Mouse (Mus musculus) frontal cortex, postnatal 36 days (tissue): ENCODE data around the gene Inafm2.

Experiments used
- DNase-seq, 2 experiments: peaks; one replicate each; pipeline ENCODE4 v3.0.0; 2022; ENCODE audit warnings: low spot score in 2 of 2

Gene Inafm2

DNA sequence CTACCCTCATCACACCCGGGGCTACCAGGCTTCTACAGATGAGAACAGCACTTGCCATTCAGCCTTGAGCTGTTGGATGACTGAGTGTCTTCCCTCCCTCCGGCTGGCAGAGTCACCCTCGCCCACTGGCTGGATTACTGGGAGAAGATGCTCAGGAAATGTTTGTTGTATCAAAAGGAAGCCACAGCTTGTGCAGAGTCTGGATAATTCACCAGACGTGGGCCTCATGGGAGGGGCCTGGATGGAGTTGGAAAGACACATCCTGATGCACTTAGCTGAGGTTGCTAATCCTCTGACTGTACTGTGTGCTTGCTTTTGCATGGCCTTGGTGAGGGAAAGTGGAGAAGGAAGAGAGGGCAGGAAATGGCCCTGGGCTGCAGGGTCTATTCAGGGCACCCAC lies 10.5 kb downstream of the Inafm2 start:
- DNase-seq: no peak

DNA sequence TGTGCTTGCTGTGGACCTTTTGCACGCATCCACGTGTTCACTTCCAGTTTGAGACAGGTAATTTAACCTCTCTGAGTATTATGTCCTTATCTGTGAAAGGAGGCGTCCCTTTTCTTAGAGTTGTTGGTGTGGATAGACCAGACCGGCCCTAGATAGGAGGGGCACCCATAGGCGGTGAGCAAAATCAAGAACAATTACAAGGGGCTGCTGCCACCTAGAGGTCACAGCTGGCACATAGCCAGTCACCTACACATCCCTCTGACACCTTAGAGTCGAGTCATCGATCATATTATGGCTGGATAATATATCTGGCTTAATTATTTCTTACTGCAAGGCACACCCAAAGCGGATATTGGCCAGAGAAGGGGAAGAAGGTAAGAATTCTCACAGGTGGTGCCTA lies 14.3 kb downstream of the Inafm2 start:
- DNase-seq: no peak

DNA sequence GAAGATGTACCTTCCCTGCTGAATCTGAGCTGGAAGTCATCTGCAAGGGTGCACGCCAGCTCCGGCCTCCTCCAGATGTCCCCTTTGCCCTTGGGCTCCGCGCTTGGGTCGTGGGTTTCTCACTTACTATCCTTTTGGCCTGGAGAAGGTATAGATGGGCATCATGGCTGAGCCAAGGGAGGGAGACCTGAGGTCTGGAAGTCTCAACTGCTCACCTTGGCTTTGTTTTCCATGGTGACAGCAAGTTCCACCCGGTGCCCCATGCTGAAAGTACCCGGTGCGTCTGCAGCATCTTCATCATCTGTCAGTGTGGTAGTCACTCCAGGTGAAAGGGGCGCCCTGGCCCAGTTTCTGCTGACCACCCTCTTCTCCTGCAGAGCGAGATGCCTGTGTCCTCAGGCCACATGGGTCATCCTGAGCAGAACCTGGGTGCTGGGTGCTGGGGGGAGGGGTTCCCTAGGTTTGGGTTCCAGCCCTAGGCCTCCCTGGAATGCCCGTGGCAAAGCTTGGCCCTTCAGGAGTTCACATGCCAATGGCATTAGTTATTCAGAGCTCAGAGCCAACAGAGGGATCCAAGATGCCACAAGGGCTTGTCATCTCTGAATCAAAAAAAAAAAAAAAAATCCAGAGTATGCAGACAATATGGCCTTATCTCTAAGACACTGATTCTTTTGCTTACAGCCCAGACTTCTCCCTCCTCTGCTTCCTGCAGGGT lies 14.9 kb downstream of the Inafm2 start:
- no peak for DNase-seq

DNA sequence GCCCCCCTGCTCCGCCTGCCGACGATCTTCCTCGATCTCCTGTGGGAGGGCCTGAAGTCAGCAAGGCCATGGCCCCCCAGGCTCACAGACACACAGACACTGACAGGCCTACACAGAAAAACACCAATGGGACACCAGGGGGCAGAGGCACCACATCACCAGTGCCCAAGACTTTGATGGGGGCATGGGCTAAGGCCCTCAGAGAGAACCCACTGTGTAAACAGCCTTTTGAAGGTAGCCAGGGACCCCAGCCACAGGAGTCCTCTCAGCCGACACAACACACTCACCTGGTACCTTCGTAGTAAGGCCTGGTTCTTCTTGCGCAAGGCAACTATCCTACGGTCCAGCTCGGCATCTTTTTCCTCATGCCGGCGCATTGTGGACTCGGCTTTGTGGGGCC lies 15.8 kb downstream of the Inafm2 start:
- no peak for DNase-seq

DNA sequence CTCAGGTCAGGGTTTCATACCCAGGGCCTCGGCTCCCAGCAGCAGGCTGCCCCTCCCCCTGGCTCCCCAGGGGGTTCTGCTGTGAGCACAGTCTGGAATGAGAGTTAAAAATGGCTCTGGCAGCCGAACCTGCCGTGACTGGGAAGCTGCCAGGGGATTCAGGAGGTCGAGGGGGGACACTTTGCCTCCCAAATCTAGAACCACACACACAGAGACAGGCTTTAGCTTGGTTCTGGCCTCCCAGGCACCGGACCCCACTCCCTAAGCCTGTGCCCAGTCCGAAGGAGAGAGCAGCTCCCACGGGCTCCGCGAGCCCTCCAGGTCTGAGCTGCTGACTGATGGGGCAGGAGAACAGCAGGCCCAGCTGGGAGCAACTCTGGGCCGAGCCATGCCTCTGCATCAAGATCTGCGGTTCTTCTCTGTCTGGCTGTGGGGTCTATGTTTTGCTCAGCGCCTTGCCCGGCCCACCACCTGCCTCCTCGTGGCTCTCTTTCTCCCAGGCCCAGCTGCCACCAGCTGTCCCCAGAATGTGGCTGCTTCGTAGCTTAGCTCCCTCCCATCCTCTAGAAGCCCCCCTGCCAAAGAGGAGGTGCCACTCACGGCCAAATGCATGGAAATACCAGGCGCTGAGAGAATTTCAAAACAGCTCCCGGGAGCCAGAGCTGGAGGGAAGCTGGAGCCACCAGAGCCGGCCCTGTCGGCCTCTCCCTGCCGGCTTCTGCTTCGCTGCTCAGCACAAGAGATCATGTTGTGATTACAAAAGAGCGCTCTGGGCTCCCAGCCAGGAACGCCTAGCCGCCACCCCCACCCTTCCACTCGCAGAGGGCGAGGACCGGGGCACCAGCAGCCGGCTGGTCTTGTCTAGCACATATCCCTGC lies 16.6 kb downstream of the Inafm2 start, which contains the start of gene Ccdc9b:
Ccdc9b (minus strand) TSS at position 756 of the 878 bp plus-strand sequence.
- DNase-seq: peak; percentile 84 to 86

DNA sequence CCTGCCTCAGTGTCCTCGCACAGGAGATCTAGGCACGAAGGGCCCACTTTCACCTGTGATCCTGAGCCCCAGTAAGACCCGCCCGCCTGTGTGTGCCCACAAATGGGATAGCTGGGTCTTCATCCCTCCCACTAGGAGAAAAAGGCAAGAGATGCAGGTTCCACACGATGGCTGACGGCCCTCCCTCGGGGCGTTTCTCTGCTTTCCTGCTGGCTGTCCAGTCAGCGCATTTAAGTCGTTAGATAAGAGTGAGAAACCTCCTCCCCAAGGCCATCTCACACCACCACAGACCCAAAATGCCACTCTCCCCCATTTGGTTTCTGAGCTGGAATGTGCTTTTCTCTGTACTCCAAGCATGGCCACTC lies 17.2 kb downstream of the Inafm2 start:
- DNase-seq: no peak

DNA sequence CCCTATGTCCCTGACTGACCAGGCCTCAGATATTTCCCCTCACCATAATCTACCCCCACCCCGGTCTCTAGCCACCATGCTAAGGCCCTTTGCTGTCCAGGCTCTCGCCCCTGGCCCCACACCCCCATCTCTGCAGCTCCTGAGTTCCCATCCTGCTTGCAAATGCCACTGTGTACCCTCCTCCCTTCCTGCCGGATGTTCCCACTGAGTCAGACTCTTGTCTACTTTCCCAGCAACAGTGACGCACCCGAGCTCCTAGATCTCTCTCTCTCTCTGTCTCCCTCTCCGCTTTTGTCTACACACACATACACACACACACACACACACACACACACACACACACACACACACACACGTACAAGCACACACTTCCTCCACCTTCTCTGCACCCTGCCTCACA lies 17.9 kb downstream of the Inafm2 start:
- DNase-seq: peak in 1 of 2 experiments; percentile 61

DNA sequence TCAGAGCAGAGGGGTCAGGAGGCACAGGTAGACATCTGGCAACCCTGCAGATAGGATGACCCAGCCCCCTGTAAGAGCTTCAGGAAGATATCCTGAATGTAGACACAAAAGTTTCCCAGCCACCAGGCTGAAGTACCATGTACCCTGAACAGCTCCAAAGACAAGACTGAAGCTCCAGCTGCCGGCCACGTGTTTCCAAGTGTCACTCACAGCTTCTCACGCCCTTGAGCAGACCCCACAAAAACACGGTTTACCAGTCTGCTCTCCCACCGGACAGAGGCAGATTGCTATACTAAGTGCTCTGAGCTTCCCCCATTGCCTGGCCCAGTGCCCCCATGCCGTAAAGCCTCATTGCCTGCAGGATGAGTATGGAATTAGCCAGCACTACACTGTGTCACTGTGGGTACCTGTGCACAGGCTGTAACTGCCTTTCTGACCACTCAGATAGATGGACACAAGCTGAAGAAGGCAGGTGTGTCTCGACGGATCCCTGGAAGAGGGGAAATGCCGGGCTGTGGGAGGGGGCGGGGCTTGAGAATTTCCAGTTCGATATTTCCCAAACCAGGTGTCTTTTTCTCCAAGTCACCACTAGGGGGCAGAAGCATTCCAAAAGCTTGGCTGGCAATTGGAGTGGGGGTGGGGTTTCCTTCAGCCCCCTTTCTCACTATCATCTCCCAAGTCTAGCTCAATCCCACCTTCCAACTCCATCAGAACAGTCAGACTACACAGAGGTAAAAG lies 18.7 kb downstream of the Inafm2 start:
- no peak for DNase-seq

DNA sequence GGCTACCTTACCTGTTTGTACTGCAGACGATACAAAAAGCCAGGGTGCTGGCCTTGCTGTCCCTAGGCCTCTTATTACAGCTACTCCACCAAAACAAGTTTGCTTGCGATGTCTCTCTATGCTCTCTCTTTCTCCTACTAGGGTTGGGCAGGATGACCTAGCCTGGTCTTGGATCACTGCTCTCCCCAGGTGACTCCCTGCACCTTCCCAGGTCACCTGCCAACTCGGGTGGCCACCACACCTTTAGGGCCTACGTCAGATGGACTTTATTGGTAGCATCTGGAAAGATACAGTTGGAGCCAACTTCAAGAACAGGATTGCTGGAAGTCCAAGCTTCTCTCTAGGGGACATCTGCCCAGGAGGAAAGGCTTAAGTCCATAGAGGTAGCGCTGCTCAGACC lies 19.3 kb downstream of the Inafm2 start:
- DNase-seq: no peak

DNA sequence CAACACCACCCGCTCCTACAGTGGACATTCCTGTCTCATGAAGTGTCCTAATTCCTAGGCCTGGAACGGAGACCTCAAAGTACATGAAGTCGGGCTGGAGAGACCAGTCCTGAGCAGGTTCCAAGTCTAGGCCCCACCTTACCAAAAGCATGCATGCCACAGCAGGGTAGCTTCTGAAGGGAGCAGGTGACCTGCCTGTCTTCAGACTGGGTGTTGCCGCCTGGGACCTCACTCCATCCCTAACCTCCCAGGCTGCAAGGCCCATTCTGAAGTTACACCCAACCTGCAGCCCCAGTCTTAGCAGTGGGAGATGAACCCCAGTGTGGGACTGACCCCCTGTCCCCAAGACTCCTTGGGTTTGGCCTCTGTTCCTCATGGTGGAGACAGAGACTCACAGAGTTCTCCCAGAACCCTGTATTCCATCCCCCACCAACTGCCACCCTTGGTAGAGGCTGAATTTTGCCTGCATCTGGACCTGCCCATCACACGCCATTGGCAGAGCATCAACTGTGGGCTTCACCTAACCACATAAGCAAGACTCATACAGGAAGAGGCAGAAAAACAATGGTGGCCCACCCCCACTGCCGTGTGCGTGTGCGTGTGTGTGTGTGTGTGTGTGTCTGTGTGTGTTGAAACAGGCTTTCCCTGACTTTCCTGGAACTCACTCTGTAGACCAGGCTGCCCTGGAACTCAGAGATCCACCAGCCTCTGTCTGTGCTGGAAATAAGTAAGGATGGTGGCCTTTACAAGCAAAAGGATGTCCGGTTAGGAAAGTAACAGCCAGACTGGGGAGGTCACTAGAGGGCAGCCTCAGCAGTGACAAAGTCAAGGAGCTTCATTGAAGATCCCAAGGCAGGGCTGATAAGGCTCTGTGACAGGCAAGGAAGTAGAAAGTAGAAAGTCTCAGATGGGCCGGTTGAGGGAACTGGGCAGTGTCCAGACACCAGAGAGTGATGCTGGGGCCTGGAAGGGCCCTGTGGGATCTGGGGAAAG lies 20.8 kb downstream of the Inafm2 start:
- no peak for DNase-seq

DNA sequence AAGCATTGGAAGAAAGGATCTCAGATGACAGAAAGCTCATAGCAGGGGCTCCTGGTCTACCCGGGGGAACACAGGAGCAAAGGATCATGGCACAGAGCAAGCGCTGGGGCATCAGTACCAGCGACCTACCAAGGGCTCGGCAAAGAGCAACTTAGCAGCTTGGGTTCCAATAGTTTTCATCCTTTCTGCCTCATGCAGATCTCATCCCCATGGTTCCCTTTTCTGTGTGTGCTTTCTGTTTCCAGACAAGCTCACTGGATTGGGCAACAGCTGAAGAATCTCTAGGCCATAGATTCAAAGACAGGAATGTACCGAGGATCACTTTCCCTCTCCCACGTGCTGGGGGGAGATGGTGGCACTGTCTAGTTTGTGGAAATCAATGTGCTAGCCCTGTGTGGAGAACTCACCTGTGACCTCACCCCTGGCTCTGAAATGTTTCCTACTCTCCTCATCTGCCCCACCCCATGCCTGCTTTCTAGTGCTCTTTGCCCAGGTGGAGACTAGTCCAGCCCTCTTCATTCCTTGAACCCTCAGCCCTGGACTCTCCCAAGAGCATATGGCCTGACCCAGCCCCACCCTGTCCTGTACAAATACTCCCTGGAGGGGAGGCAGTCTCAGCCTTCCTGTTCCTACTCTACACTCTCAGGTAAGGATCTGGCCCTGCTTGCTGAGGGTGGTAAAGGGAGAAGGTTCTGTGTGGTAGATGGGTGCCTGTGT lies 26.8 kb downstream of the Inafm2 start, which contains the start of gene Phgr1:
Phgr1 (plus strand) TSS at position 612 of the 717 bp plus-strand sequence.
- DNase-seq: no peak

DNA sequence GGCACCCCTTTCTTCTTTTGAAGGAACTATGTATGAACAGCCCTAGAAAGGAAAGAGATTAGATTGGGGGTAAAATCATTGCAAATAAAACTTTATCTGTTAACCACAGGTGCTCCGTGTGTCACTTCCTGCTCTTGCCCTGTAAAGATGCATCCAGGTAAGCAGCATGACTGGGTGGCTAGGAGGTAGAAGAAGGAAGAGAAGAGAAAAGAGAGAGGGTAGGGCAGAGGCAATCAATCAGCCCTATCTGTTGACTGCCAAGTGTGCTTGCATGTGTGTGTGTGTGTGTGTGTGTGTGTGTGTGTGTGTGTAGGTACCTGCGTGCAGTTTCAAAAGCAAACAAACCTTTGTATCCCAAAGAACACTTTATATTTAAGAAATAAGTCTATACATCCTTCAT lies 29.0 kb downstream of the Inafm2 start:
- DNase-seq: no peak

DNA sequence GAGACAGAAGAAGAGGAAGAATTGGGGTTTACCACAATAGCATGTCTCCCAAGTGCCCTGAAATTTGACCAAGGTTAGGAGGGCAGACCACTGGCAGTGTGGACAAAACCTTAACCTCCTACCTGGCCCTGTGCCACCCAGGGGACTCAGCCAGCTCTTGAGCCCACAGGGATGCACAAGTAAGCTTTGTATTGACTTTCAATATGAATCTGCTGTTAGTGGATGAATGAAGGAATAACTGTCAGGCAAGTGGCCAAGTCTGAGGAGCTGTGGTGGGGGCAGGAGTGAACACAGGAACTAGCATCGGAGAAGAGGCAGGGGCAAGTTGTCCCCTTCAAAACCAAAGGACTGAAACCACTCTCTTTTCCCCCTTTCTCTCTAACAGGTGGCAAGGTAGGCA lies 29.8 kb downstream of the Inafm2 start:
- peak in 1 of 2 experiments; percentile 51 for DNase-seq

DNA sequence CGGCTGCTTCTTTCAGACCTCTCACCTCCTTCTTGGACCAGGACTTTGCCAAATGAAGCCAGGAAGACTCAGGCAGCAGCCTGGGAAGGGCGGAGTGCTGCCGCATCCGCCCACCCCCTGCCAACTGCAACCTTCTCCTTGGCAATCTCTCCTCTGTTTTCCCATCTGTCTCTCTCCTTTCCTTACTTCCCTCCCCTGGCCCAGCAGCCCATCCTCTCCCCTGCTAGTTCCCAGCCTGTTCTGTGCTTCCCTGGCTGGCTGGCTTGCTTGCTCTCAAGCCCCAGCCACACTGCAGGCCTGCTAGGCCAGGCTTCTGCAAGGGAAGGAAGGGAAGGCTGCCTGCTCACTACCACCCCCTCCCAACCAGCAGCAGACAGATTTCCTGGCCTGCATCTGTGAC lies 30.3 kb downstream of the Inafm2 start:
- DNase-seq: peak; percentile 73 to 83

DNA sequence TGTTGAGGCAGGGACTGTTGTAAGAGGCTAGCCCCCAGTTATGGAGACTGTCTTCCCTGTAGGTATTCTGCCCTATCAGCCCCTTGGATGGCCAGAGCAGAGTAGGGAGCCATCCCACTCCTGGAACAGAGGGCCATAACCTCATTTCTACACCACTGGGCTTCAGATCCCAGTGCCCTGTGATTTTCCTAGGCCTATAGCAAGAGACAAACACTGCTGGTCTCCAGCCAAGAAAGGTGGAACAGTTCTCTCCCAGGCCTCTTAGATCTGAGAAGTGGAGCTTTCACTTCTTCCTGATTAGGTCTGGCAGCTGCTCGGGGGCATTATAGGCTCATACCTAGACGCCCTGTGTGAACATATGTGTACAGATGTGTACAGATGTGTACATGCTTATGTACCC lies 30.7 kb downstream of the Inafm2 start:
- no peak for DNase-seq

DNA sequence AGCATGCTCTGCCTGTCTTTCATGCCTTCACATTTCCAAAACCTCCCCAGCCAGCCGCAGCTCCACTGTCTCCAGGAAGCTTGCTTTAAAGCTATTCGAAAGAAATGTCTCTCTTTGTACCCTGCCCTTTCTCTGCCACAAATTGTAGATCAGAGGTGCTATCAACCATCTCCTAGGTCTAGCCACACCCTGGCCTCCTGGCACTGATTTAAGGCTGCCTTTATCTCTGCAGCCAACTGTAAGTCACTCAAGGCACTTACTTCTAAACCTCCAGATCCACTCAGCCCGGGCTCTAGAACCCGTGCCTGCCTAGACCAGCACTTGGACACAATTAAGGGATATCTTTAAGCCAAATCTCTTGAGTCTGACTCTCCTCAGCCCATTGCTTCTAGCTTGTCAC lies 32.9 kb downstream of the Inafm2 start:
- DNase-seq: no peak

DNA sequence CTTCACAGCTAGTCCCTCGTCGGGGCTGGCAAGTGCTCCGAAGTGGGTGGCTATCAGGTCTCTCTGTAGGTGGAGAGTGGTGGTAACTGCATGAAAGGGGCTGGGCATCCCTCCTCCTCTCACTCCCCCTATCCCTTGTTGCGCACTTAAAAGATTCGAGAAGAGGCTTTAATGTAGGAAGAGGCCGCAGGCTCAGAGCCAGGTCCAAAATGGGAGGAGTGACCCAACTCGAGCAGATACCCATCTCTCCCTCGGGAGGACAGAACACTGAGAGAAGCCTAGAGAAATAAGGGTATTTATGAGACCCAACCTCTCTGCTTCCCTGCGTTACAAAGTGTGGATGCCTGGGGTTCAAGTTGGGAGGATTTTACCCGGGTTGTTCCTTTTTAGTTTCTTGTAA lies 33.5 kb downstream of the Inafm2 start:
- DNase-seq: no peak

DNA sequence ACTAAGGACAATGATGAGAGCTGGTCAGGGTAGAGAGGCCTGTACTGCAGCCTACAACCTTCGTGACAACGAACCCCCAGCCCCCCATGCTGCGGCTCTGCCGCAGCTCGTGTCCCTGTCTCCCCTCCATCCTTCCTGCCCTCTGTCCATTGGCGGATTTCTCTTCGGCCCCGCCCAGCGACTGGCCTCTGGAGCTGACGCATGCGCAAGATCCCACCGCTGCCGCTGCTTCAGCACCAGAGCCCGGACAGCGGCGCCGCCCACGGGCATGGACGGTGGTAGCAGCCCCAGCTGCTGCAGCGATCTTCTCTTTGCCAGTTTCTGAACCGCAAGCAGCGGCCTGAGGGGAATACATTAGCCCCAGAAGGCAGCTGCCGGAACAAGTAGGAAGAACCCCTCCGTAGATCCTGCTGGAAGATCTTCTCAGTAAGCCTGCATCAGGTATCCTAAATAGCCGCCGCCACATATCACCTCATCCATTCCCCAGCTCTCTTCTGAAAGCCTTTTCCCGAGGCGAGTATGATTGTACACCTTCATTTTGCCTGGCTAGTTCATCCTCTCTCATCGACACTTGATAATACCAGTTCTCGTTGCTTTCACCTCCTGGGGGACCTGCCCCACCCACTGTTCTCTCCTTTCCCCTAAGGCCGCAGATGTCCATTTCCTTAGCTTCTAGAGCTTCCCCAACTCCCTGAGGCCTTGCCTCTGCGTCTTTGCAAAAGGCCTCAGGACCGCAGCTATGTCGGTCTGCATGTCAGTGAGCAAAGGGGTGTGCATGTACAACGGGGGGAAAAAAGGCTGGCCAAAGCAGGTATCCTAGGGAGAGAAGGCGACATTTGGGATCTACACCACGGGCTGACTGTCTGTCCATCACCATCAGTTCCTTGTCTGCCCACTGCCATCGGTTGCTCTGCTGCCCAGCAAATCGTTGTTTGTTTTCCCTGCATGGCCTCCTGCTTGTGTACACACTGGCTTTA lies 34.2 kb downstream of the Inafm2 start, which contains the start of gene Disp2:
Disp2 (plus strand) TSS at position 216 of the 977 bp plus-strand sequence.
- DNase-seq: peak; percentile 94 to 95

DNA sequence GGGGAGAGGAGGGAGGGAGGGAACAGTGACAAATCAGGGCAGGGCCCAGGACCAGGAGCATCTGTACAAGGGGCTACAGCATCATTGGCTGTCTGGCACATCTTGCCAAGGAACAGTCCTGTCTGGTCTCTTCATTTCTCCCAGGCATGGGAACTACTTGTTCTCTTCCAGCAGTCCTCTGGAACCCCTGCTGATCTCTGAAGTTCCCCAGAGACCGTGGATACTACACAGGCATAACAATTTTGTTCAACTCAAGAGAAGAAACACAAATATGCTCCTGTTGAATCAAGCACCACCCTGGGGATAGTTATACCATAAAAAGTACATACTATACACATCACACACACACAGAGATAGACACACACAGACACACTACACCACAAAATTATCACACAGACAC lies 35.6 kb downstream of the Inafm2 start:
- DNase-seq: no peak
